Mouse (Mus musculus): Measurements from ENCODE around the gene Nutf2-ps1.

Gene Nutf2-ps1

DNA sequence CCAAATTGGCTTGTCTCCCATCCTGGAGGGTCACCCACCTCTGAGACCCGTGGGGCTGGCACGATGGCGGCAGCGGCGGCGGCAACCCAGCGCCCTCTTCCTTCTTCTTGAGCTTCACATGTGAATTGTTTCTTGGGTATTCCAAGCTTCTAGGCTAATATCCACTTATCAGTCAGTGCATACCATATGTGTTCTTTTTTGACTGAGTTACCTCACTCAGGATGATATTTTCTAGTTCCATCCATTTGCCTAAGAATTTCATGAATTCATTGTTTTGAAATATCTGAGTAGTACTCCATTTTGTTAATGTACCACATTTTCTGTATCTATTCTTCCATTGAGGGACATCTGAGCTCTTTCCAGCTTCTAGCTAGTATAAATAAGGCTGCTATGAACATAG, at the start of gene Nutf2-ps1:
Gene Nutf2-ps1 (minus strand): TSS at position 101 of the 400 bp plus-strand sequence.
- DNase-seq: peak; percentile 29

GRCm38 (mm10) chr19:53638041-53638440, 49.2 kb upstream of the Nutf2-ps1 start:
- peak; percentile 74 for DNase-seq

GRCm38 (mm10) chr19:53621681-53622080, 32.8 kb upstream of the Nutf2-ps1 start:
- DNase-seq: peak; percentile 57

DNA sequence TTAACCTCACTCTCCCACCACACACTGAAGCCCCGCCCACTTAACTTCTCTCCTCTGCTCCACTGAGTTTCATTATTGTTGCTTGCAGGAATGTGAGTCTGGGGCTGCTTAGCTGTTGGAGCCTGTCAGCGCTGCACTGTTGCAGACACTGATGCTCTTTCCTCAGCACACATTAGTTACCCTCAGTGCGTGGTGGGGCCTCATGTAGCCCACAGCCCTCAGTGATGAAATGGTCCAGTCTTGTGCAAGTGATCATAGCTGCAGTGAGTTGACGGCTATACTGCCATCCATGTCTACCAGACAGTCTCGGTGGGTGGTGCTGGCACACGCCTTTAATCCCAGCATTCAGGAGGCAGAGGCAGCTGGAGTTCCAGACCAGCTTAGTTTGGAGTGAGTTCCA, 20.1 kb upstream of the Nutf2-ps1 start:
- peak; percentile 73 for DNase-seq

DNA sequence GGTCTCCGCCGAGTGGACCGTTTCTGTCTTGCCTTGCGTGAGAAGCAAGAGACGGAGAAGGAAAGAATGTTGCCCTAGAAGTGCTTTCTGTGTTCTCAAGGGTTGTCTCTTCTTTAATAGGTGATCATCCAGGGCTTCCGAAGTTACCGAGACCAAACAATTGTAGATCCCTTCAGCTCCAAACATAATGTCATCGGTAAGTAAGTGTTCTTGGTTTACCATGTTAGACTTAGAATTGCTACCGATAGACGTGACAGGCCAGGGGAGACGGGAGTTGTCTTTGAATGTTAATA, 12.4 kb upstream of the Nutf2-ps1 start:
- DNase-seq: no peak

DNA sequence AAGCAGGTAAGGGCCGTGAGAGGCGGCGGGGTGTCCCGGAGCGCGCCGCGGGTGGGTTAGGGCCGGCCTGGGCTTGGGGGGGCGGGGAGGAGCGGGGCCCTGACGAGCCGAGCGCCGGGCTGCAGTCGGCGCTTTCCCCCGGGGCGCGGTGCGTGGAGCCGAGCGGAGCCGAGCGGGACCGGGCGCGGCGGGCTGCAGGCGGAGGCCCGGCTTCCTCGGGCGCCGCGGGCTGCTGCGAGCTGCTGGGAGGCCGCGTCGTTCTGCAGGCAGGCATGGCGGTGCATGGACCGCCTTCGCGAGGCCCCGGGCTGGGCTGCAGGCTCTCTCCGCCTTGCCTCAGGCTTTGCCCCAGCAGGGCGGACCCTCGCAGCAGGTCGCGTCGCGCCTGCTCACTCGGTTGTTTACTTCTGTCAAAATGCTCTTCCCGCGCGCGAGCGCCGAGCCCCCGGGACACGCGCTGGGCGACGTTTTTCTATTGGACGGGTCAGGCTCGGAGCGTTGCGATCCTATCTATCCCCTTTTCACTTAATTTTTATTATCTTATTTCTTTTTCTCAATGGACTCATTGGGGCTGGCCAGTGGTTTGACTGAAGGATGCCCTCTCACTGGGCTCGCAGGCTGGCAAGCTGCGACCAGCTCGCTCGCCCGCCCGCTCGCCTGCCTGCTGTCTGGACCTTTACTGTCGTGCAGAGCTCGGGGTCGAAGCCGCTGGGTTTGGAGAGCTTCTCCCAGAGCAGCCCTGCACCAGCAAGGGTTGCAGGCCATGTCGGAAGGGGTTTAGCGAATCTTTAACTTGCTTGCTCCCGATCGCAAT, 11.9 kb upstream of the Nutf2-ps1 start:
- DNase-seq: peak; percentile 95

- peak; percentile 100 for DNase-seq
Observed at GRCm38 (mm10) chr19:53599757-53600539, 11.1 kb upstream of the Nutf2-ps1 start, which contains the start of gene Smc3. Smc3 (plus strand) TSS chr19:53600398.

GRCm38 (mm10) chr19:53596723-53597474, 8.0 kb upstream of the Nutf2-ps1 start:
- DNase-seq: peak; percentile 61

DNA sequence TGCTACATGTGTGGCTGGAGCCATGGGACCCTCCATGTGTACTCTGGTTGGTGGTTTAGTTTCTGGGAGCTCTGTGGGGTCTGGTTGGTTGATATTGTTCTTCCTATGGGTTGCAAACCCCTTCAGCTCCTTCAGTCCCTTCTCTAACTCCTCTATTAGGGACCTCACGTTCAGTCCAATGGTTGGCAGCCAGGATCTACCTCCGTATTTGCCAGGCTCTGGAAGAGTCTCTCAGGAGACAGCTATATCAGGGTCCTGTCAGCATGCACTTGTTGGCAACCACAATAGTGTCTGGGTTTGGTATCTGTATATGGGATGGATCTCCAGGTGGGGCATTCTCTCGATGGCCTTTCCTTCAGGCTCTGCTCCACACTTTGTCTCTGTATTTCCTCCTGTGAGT, 1.2 kb downstream of the Nutf2-ps1 start:
- peak; percentile 59 for DNase-seq

- DNase-seq: peak; percentile 78
Observed at GRCm38 (mm10) chr19:53580271-53580670, 8.6 kb downstream of the Nutf2-ps1 start.

DNA sequence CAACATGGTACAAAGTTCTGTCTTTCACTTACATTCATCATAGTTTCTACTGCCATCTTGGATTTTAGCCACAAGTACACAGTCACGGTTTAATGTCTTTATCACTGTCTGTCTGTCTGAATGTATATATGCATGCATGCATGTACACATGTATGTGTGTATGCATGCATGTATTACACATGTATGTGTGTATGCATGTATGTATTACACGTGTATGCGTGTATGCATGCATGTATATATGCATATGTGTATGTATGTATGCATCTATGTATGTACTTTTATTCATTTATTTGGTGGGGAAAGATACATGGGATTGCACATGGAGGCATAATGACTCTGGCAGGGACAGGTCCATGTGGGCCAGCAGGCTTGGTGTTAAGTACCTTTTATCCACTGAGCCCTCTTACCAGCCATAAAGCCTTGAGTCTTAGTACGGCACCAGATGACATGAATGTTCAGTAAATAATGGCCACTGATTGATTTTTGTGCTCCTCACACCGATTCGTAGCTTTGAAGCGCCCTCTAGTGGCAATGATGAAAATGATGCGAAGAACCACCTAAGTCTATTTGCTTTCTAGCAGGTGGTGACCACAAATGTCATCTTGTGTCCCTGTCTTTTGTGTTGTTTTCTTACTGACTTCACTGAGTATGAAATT, 10.1 kb downstream of the Nutf2-ps1 start:
- peak; percentile 82 for DNase-seq

DNA sequence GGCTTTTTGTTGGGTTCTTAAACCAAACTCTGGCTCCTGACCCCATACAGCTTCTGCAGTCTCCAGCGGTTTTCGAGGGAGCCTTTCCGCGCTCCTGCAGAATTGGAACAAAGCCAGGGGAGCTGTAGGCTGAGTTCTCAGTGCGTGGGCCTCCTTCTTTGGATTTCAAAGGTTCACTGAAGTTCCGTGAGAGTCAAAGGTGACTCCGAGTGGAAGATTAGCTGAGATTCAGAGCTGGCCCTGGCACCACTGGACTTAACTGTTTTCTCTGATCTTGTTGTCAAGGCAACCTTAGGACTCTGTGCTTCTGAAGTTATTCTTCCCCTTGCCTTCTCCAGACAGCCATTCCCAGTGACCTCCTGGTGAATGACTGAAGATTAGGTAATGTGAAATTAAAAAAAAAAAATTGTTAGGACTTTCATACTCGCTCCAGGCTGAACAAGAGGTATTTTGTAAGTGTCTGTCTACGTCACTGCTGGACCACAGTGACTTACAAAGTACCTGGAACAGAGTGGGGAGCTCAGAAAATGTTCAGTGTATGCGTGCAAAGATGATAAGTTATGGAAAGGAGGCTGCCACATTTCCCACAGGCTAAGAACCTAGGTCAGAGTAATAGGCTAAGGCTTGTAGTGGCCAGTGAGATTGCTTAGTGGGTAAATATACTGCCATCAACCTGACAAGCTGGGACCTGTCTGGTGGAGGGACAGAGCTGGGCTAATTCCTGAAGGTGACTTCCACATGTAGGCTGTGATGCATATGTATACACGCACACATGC, 11.7 kb downstream of the Nutf2-ps1 start:
- peak; percentile 89 for DNase-seq

GRCm38 (mm10) chr19:53576061-53576460, 12.8 kb downstream of the Nutf2-ps1 start:
- no peak for DNase-seq

GRCm38 (mm10) chr19:53575296-53576010, 13.4 kb downstream of the Nutf2-ps1 start:
- peak; percentile 80 for DNase-seq

GRCm38 (mm10) chr19:53574546-53574945, 14.3 kb downstream of the Nutf2-ps1 start:
- DNase-seq: peak; percentile 72

DNA sequence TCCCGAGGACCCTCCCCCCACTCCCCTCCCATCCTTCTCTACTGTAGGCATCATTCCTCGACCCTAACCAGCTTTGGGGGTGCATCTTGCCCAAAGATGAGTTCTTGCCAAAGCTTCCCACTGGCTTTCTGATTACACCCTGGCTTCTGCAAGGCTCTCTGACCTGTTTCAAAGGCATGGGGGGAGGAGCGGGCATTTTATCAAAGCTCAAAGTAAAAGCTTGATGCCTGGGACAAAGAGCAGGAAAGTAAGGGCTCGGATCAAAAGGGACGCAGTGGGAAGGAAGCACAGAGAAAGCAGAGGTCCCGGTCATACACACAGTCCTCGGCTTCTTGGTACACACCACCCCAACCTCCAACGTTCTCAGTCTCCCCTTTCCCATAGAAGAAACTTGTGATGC, 14.7 kb downstream of the Nutf2-ps1 start:
- DNase-seq: peak; percentile 75

DNA sequence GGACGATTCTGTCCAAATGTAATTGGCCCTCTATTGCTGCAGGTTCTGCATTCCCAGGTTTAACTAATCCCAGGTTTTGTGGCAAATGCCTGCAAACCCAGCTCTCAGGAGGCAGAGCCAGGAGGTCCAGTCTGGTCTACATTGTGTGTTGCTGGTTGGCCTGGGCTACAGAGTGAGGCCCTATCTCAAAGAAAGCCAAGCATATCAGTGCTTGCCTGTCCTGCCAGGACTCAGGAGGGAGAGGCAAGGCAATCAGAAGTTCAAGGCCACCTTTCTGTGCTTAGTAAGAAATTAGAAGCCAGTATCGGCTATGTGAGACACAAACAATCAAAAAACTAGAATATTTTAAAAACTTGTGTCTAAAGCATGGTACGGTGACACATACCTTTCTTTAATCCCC, 15.7 kb downstream of the Nutf2-ps1 start:
- peak; percentile 83 for DNase-seq

DNA sequence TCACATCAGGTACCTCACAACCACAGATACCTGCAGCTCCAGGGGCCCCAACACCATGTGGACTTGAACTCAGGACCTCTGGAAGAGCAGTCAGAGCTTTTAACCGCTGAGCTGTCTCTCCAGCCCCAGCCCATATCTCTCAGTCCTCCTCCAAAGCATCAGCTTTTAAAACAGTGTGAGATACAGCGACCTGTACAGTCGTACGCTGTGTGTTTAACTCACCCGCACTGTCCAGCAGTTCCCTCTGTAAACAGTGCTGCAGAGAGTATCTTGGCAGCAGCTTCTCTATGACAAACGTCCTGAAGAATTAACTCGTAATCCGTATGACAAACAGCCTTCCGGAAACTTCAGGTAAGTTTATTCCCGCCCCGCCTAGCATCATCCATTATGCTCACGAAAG, 16.3 kb downstream of the Nutf2-ps1 start:
- DNase-seq: peak; percentile 53

DNA sequence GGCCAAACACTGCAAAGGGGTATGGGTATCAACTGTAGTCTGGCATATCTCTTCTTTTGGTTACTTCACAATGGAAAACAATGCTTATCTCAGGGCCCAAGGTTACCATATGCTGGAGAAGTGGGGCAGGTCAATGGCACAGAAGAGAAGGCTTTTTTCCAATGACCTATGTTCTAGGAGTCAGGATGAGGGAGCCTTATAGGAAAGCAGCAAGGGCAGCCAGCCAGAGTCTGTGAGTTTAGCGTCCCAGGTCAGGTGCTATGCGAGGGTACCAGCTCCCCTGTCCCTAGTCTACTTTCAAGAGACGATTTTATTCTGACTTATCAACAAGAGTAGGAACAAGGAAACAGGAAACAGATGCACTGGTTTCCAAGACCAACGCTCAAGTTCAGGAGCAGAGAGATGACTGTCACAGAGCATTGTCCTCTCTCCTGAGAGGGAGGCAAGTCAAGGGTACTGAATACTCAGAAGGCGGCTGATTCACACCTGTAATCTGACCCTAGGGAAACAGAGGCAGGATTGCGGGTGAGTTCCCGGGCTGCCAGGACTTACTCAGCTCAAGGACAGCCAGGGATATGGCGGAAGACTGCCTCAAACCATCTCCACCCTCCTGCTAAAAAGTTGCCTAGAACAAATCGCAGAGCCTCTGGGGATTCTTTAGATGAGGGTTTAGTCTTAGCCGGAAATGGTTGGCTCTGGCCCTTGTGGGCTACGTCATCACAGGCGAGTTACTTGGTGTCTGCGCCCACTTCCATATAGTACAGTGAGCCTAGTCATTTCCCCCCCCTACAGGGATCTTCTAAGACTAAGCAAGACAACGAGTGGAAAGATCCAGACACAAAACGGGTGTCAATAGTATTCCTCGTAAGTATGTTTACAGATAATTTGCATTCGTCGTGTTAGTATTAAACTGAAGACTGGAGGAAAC, 17.1 kb downstream of the Nutf2-ps1 start:
- DNase-seq: peak; percentile 68

- DNase-seq: peak; percentile 85
Observed at GRCm38 (mm10) chr19:53571056-53571455, 17.8 kb downstream of the Nutf2-ps1 start.

All from heart, adult 11 months (tissue).